Mouse (Mus musculus): ENCODE measurements around the gene Zfp1. TPM values are rescaled to one million over a fixed set of nuclear protein-coding genes. Genes with fewer than 3 reads are reported as not detected.

Zfp1 gene
- polyA plus RNA-seq, 1 experiment from 2014 or later, result 31.2 TPM

- no peak for ATAC-seq (ENCODE audit: low read depth)
- Histone ChIP-seq H3K9me3 (ENCODE audit: control insufficient read depth, low read length) (no peaks in the 10 kb centered on the region), H3K27me3 (ENCODE audit: control insufficient read depth, insufficient read depth, low read length) (no peaks in the 10 kb centered on the region), H3K4me1 (ENCODE audit: control insufficient read depth, insufficient read depth, low read length) (no peaks in the 10 kb centered on the region), H3K4me3 (ENCODE audit: low read depth, low read length) (no peak overlapping the region), H3K9ac (replicated peaks; ENCODE audit: low read depth, low read length) (no peak overlapping the region), H3K36me3 (ENCODE audit: control insufficient read depth, insufficient read depth, low read length) (peaks cover 9% of the 10 kb centered on the region; the same call in 1 of the 2 replicates), H3K4me2 (ENCODE audit: low read depth, low read length) (no peak overlapping the region), H3K27ac (ENCODE audit: low read depth, low read length) (no peak overlapping the region)
- 62% methylated on average over 10 of the region's 10 CpGs for WGBS
Observed at GRCm38 (mm10) chr8:111622553-111622952, 20.6 kb upstream of the Zfp1 start.

- ATAC-seq (ENCODE audit: low read depth), result no peak
- Histone ChIP-seq H3K4me3 (ENCODE audit: low read depth, low read length) (no peak overlapping the region), H3K9ac (replicated peaks; ENCODE audit: low read depth, low read length) (no peak overlapping the region), H3K27ac (ENCODE audit: low read depth, low read length) (no peak overlapping the region), H3K4me1 (ENCODE audit: control insufficient read depth, insufficient read depth, low read length) (no peaks in the 10 kb centered on the region), H3K4me2 (ENCODE audit: low read depth, low read length) (no peak overlapping the region), H3K9me3 (ENCODE audit: control insufficient read depth, low read length) (no peaks in the 10 kb centered on the region), H3K27me3 (ENCODE audit: control insufficient read depth, insufficient read depth, low read length) (no peaks in the 10 kb centered on the region), H3K36me3 (ENCODE audit: control insufficient read depth, insufficient read depth, low read length) (peaks cover 9% of the 10 kb centered on the region; the same call in 1 of the 2 replicates)
- WGBS, result 85% methylated on average over 12 of the region's 12 CpGs
Observed at GRCm38 (mm10) chr8:111624081-111624852, 18.9 kb upstream of the Zfp1 start.

- 94% methylated on average over 10 of the region's 10 CpGs for WGBS
- H3K9ac ChIP-seq (replicated peaks; ENCODE audit: low read depth, low read length), result no peak overlapping the region
- no peaks in the 10 kb centered on the region for H3K27me3 ChIP-seq (ENCODE audit: control insufficient read depth, insufficient read depth, low read length)
- no peak overlapping the region for H3K27ac ChIP-seq (ENCODE audit: low read depth, low read length)
- no peaks in the 10 kb centered on the region for H3K9me3 ChIP-seq (ENCODE audit: control insufficient read depth, low read length)
- no peaks in the 10 kb centered on the region for H3K4me1 ChIP-seq (ENCODE audit: control insufficient read depth, insufficient read depth, low read length)
- H3K4me3 ChIP-seq (ENCODE audit: low read depth, low read length), result no peak overlapping the region
- ATAC-seq (ENCODE audit: low read depth), result no peak
- H3K36me3 ChIP-seq (ENCODE audit: control insufficient read depth, insufficient read depth, low read length), result peaks cover 9% of the 10 kb centered on the region; the same call in 1 of the 2 replicates
- no peak overlapping the region for H3K4me2 ChIP-seq (ENCODE audit: low read depth, low read length)
Observed at GRCm38 (mm10) chr8:111624853-111625221, 18.4 kb upstream of the Zfp1 start.

- no peak for ATAC-seq (ENCODE audit: low read depth)
- no peaks in the 10 kb centered on the region for H3K9me3 ChIP-seq (ENCODE audit: control insufficient read depth, low read length)
- 32% methylated on average over 6 of the region's 6 CpGs for WGBS
- no peak overlapping the region for H3K4me3 ChIP-seq (ENCODE audit: low read depth, low read length)
- no peaks in the 10 kb centered on the region for H3K27me3 ChIP-seq (ENCODE audit: control insufficient read depth, insufficient read depth, low read length)
- H3K4me2 ChIP-seq (ENCODE audit: low read depth, low read length), result no peak overlapping the region
- no peak overlapping the region for H3K27ac ChIP-seq (ENCODE audit: low read depth, low read length)
- H3K9ac ChIP-seq (replicated peaks; ENCODE audit: low read depth, low read length), result no peak overlapping the region
- no peaks in the 10 kb centered on the region for H3K4me1 ChIP-seq (ENCODE audit: control insufficient read depth, insufficient read depth, low read length)
- H3K36me3 ChIP-seq (ENCODE audit: control insufficient read depth, insufficient read depth, low read length), result peaks cover 9% of the 10 kb centered on the region; the same call in 1 of the 2 replicates
Observed at GRCm38 (mm10) chr8:111625694-111626527, 17.3 kb upstream of the Zfp1 start.

- Histone ChIP-seq H3K4me2 (ENCODE audit: low read depth, low read length) (no peak overlapping the region), H3K27me3 (ENCODE audit: control insufficient read depth, insufficient read depth, low read length) (no peaks in the 10 kb centered on the region), H3K4me3 (ENCODE audit: low read depth, low read length) (no peak overlapping the region), H3K9me3 (ENCODE audit: control insufficient read depth, low read length) (no peaks in the 10 kb centered on the region), H3K36me3 (ENCODE audit: control insufficient read depth, insufficient read depth, low read length) (peaks cover 6% of the 10 kb centered on the region; the same call in 1 of the 2 replicates), H3K4me1 (ENCODE audit: control insufficient read depth, insufficient read depth, low read length) (no peaks in the 10 kb centered on the region), H3K27ac (ENCODE audit: low read depth, low read length) (no peak overlapping the region), H3K9ac (replicated peaks; ENCODE audit: low read depth, low read length) (no peak overlapping the region)
- no peak for ATAC-seq (ENCODE audit: low read depth)
- 81% methylated on average over 8 of the region's 8 CpGs for WGBS
Observed at GRCm38 (mm10) chr8:111626528-111626820, 16.7 kb upstream of the Zfp1 start.

- no peak for ATAC-seq (ENCODE audit: low read depth)
- H3K27me3 ChIP-seq (ENCODE audit: control insufficient read depth, insufficient read depth, low read length), result no peaks in the 10 kb centered on the region
- WGBS, result 88% methylated on average over 14 of the region's 14 CpGs
- H3K9ac ChIP-seq (replicated peaks; ENCODE audit: low read depth, low read length), result no peak overlapping the region
- H3K27ac ChIP-seq (ENCODE audit: low read depth, low read length), result no peak overlapping the region
- H3K4me3 ChIP-seq (ENCODE audit: low read depth, low read length), result no peak overlapping the region
- no peaks in the 10 kb centered on the region for H3K9me3 ChIP-seq (ENCODE audit: control insufficient read depth, low read length)
- H3K4me1 ChIP-seq (ENCODE audit: control insufficient read depth, insufficient read depth, low read length), result no peaks in the 10 kb centered on the region
- H3K4me2 ChIP-seq (ENCODE audit: low read depth, low read length), result no peak overlapping the region
- peaks cover 6% of the 10 kb centered on the region; the same call in 1 of the 2 replicates for H3K36me3 ChIP-seq (ENCODE audit: control insufficient read depth, insufficient read depth, low read length)
Observed at GRCm38 (mm10) chr8:111626933-111627332, 16.3 kb upstream of the Zfp1 start.

- H3K4me2 ChIP-seq (ENCODE audit: low read depth, low read length), result no peak overlapping the region
- ATAC-seq (ENCODE audit: low read depth), result no peak
- peaks cover 6% of the 10 kb centered on the region; the same call in 1 of the 2 replicates for H3K36me3 ChIP-seq (ENCODE audit: control insufficient read depth, insufficient read depth, low read length)
- no peak overlapping the region for H3K9ac ChIP-seq (replicated peaks; ENCODE audit: low read depth, low read length)
- no peak overlapping the region for H3K27ac ChIP-seq (ENCODE audit: low read depth, low read length)
- WGBS, result 96% methylated on average over 9 of the region's 9 CpGs
- no peaks in the 10 kb centered on the region for H3K9me3 ChIP-seq (ENCODE audit: control insufficient read depth, low read length)
- H3K4me3 ChIP-seq (ENCODE audit: low read depth, low read length), result no peak overlapping the region
- no peaks in the 10 kb centered on the region for H3K4me1 ChIP-seq (ENCODE audit: control insufficient read depth, insufficient read depth, low read length)
- no peaks in the 10 kb centered on the region for H3K27me3 ChIP-seq (ENCODE audit: control insufficient read depth, insufficient read depth, low read length)
Observed at GRCm38 (mm10) chr8:111627923-111628322, 15.3 kb upstream of the Zfp1 start.

GRCm38 (mm10) chr8:111628401-111628800, 14.8 kb upstream of the Zfp1 start:
- Histone ChIP-seq H3K9ac (replicated peaks; ENCODE audit: low read depth, low read length) (no peak overlapping the region), H3K9me3 (ENCODE audit: control insufficient read depth, low read length) (no peaks in the 10 kb centered on the region), H3K36me3 (ENCODE audit: control insufficient read depth, insufficient read depth, low read length) (peaks cover 6% of the 10 kb centered on the region; the same call in 1 of the 2 replicates), H3K4me2 (ENCODE audit: low read depth, low read length) (no peak overlapping the region), H3K4me1 (ENCODE audit: control insufficient read depth, insufficient read depth, low read length) (no peaks in the 10 kb centered on the region), H3K27me3 (ENCODE audit: control insufficient read depth, insufficient read depth, low read length) (no peaks in the 10 kb centered on the region), H3K4me3 (ENCODE audit: low read depth, low read length) (no peak overlapping the region), H3K27ac (ENCODE audit: low read depth, low read length) (no peak overlapping the region)
- no peak for ATAC-seq (ENCODE audit: low read depth)
- 95% methylated on average over 12 of the region's 12 CpGs for WGBS

GRCm38 (mm10) chr8:111628894-111629501, 14.2 kb upstream of the Zfp1 start:
- no peaks in the 10 kb centered on the region for H3K27me3 ChIP-seq (ENCODE audit: control insufficient read depth, insufficient read depth, low read length)
- no peak overlapping the region for H3K4me2 ChIP-seq (ENCODE audit: low read depth, low read length)
- 88% methylated on average over 19 of the region's 19 CpGs for WGBS
- no peak overlapping the region for H3K27ac ChIP-seq (ENCODE audit: low read depth, low read length)
- H3K4me1 ChIP-seq (ENCODE audit: control insufficient read depth, insufficient read depth, low read length), result no peaks in the 10 kb centered on the region
- no peaks in the 10 kb centered on the region for H3K9me3 ChIP-seq (ENCODE audit: control insufficient read depth, low read length)
- ATAC-seq (ENCODE audit: low read depth), result no peak
- H3K4me3 ChIP-seq (ENCODE audit: low read depth, low read length), result no peak overlapping the region
- no peak overlapping the region for H3K9ac ChIP-seq (replicated peaks; ENCODE audit: low read depth, low read length)
- peaks cover 4% of the 10 kb centered on the region; the same call in 1 of the 2 replicates for H3K36me3 ChIP-seq (ENCODE audit: control insufficient read depth, insufficient read depth, low read length)
